Mouse (Mus musculus) stomach, postnatal 0 days (tissue): ENCODE measurements at regions not wholly inside any gene's neighbourhood (a gene's known extent, or its start where the extent isn't known, plus 50 kb on each side); places are given as distances from the start of the nearest gene placed in this dataset.
A peak's percentile ranks its signal among the peaks of the same experiment; 100 is the strongest.

Source experiments
- ATAC-seq: fragments of 200-750 bp; cut with Nextera tagmentation; 2 replicates; pipeline ENCODE4 v1.8.0; 2017; ENCODE audit not compliant: low FRiP score, low TSS enrichment
- DNase-seq: peaks from one replicate; pipeline ENCODE4 v3.0.0-alpha.2; 2016; ENCODE audit warnings: low spot score
- H3K27ac ChIP-seq: fragments of 300-500 bp; sonication (generic); replicated peaks from 2 replicates; pipeline ENCODE4 v1.5.1; 2014; ENCODE audit warnings: mild to moderate bottlenecking, control low read depth
- H3K27me3 ChIP-seq: fragments of 300-500 bp; sonication (generic); 2 replicates; pipeline ENCODE4 v1.6.1; 2014; ENCODE audit warnings: low read length; ENCODE audit not compliant: control insufficient read depth, insufficient read depth
- H3K36me3 ChIP-seq: fragments of 300-500 bp; sonication (generic); 2 replicates; pipeline ENCODE4 v1.6.1; 2014; ENCODE audit warnings: low read length, mixed read lengths; ENCODE audit not compliant: control insufficient read depth, insufficient read depth
- H3K4me1 ChIP-seq: fragments of 300-500 bp; sonication (generic); replicated peaks from 2 replicates; pipeline ENCODE4 v1.6.1; 2014; ENCODE audit warnings: antibody characterized with exemption; ENCODE audit not compliant: control insufficient read depth, insufficient read depth
- H3K4me2 ChIP-seq: fragments of 300-500 bp; sonication (generic); replicated peaks from 2 replicates; pipeline ENCODE4 v1.6.1; 2014; ENCODE audit warnings: low read depth, mild to moderate bottlenecking, control low read depth, moderate library complexity
- H3K4me3 ChIP-seq: fragments of 300-500 bp; sonication (generic); 2 replicates; pipeline ENCODE4 v1.5.1; 2014; ENCODE audit warnings: low read depth, low read length, control low read depth
- H3K9ac ChIP-seq: fragments of 300-500 bp; sonication (generic); 2 replicates; pipeline ENCODE4 v1.6.1; 2014; ENCODE audit warnings: mild to moderate bottlenecking, low read length, control low read depth, mixed read lengths
- H3K9me3 ChIP-seq: fragments of 300-500 bp; sonication (generic); 2 replicates; pipeline ENCODE4 v1.6.1; 2016; ENCODE audit warnings: low read length; ENCODE audit not compliant: control insufficient read depth
- CTCF ChIP-seq: IDR thresholded peaks from 2 replicates; pipeline ENCODE4 v1.5.1; 2016; ENCODE audit warnings: antibody characterized with exemption, low read depth, mild to moderate bottlenecking, moderate library complexity
- EP300 ChIP-seq: optimal IDR thresholded peaks from 2 replicates; pipeline ENCODE3; 2016; ENCODE audit warnings: antibody characterized with exemption
- WGBS: fragments of 180-500 bp; shearing (Covaris S2); extraction: QIAGEN DNeasy Blood & Tissue Kit; methylation state at CpG from one replicate; pipeline ENCODE4 v1.1.7; 2014; 5-methylcytosine and 5-hydroxymethylcytosine counted together

DNA sequence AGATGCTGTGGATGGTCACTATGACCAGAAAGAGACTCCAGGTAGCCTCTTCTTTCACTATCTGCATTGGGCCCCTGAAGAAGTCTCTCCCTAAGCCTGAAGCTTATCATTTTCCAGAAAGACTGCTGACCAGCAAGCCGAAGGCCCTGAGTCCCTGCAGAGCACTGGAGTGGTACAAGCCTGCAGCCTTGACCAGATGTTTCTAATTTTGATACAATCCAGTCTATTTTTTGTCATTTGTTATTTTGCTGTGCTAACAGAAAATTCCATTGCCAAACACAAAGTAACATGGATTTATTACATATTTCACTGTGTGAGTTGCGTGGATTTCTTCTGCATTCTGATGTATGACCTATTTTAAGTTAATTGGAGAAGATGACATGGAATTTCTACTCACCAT, 764.9 kb upstream of the Arrdc4 start:
- Histone ChIP-seq H3K36me3 (no peaks in the 10 kb centered on the region), H3K4me2 (no peak overlapping the region), H3K9me3 (no peaks in the 10 kb centered on the region), H3K9ac (no peak overlapping the region), H3K27ac (no peak overlapping the region), H3K27me3 (no peaks in the 10 kb centered on the region), H3K4me1 (no peaks in the 10 kb centered on the region), H3K4me3 (no peak overlapping the region)
- no peak for ATAC-seq
- no peak for TF ChIP-seq EP300
- TF ChIP-seq CTCF, result no peak
- no peak for DNase-seq
- 56% methylated on average over 2 of the region's 2 CpGs for WGBS

DNA sequence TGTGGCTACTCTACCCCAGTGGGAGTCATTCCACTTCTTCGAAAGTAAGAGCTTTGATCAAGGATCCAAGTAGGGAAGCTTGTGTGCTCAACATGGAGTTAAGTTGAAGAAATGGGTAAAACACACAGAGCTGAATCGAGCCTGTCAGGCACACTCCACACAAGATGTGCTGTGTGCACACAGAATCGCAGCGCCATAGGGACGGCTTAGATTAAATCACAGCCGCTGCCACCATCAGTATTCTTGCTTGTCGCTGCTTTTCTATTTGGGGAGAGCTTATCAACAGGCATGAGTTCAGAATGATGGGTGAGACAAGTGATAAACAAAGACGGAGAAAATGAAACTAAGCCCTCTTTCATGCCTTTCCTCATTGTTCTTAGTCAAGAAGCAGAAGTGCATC, 761.3 kb upstream of the Arrdc4 start:
- 44% methylated on average over 8 of the region's 8 CpGs for WGBS
- Histone ChIP-seq H3K4me2 (no peak overlapping the region), H3K4me1 (no peaks in the 10 kb centered on the region), H3K9me3 (no peaks in the 10 kb centered on the region), H3K4me3 (no peak overlapping the region), H3K9ac (no peak overlapping the region), H3K27ac (no peak overlapping the region), H3K27me3 (no peaks in the 10 kb centered on the region), H3K36me3 (no peaks in the 10 kb centered on the region)
- no peak for ATAC-seq
- TF ChIP-seq CTCF (no peak), EP300 (no peak)
- no peak for DNase-seq

DNA sequence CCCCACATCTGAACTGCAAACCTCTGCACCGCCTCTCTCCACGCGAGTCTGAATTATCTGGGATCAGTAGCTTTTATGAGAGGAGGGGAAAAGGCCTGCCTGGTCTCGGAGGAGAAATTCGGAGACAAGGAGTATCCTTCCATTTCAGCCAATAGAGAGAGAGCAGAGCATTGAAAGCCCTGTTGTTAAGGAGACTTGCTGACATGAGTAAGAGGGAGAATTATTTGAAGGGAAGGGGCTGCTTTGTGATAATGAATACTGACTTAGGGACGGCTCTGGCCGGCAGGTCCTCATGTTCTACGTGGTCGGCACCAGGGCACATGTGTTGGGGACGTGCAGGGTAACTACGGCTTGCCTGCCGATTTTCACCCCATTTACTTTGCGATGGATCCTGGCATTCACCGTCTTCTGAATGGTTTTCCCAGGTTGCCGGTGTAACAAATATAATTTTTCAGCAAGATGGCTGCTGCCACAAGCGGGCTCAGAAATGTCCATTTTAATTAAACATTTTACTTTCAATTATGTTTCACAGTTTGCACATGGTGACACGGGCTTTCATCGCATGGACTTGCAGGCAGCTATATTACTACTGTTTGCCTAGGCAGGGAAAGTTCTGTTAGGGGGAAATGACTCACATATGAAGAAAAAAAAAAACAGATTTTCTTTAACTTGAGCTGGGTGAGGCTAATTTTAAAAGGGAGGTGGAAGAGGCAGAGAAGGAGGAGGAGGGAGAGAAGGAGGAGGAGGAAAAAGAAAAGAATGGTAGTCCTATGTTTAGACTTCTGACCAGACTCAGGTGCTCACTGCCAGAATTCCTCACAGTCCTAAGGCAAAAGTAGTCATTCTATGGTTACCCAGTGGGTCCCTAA, 744.3 kb upstream of the Arrdc4 start:
- Histone ChIP-seq H3K4me1 (no peaks in the 10 kb centered on the region), H3K36me3 (no peaks in the 10 kb centered on the region), H3K27me3 (no peaks in the 10 kb centered on the region), H3K9ac (no peak overlapping the region), H3K9me3 (no peaks in the 10 kb centered on the region), H3K4me2 (no peak overlapping the region; the same call in 1 of the 2 replicates), H3K4me3 (no peak overlapping the region), H3K27ac (no peak overlapping the region)
- no peak for ATAC-seq
- 66% methylated on average over 18 of the region's 18 CpGs for WGBS
- DNase-seq, result no peak
- TF ChIP-seq CTCF (no peak), EP300 (no peak)

DNA sequence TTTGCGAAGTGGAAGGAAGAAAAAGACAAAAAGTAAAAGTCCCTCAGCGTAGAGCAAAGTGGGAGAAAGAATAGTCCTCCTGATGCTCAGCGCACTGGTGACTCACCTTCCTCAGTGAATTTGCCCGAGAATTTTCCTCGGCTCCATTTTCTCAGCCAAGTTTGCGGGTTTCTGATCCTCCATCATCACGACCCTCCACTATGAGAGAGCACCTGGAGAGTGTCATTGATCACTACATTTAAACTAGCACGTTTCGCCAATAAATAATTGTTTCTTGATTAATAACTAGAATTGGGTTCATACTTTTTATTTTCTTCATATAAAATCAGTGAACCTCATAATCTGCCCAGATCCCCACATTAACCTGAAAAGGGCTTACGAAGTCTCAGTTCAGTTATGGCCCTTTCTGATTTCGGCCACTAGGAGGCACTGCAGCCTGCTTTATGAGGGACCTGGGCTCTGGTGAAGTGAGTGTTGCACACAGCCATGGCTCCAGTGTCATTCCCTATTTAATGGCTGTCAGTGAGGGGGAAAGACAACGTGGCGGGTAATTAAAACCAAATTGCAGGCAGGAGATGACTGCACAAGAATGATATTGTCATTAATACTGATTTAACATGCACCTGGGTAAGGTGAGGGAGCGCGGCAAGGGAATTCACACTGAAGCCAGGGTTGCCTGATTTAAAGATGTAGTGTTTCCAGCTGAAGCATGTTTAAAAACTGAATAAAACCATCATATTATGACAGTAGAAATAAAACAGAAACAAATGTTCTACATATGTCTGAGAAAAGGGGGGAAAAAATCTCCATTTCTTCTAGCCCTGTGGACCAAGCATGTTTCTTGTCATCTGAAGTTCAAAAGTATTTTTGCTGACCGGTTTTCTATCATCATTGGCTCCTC, 741.8 kb upstream of the Arrdc4 start:
- 29% methylated on average over 16 of the region's 16 CpGs for WGBS
- Histone ChIP-seq H3K36me3 (no peaks in the 10 kb centered on the region), H3K4me2 (peak overlapping the region; percentile 27), H3K9ac (no peak overlapping the region), H3K9me3 (no peaks in the 10 kb centered on the region), H3K27me3 (no peaks in the 10 kb centered on the region), H3K27ac (no peak overlapping the region), H3K4me1 (no peaks in the 10 kb centered on the region), H3K4me3 (no peak overlapping the region)
- ATAC-seq, result peak; percentile 71; the same call in 1 of the 2 replicates
- TF ChIP-seq EP300 (no peak), CTCF (peak; percentile 97)
- DNase-seq, result peak; percentile 83

DNA sequence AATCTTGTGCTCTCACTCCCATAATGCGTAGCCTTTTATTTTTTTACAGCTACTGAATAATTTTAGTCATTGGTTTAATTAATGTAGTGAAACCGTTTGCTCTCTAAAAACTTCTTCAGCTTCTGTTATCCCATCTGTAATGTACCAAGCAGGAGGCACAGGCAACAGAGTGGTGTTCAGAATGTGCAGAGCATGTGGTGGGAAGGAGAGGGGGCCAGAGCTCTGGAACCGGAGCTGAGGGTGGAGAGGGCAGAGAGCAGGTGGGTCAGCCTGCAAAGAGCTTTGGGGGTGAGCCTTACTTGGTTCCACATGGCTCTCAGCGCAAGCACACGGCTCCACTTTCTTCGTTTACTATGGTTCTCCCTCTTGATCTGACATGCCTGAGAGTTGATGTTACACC, 739.6 kb upstream of the Arrdc4 start:
- no peak overlapping the region for H3K9ac ChIP-seq
- no peak overlapping the region for H3K4me2 ChIP-seq
- TF ChIP-seq CTCF (no peak), EP300 (no peak)
- H3K36me3 ChIP-seq, result no peaks in the 10 kb centered on the region
- WGBS, result 70% methylated on average over 6 of the region's 6 CpGs
- ATAC-seq (no peak), DNase-seq (no peak)
- H3K9me3 ChIP-seq, result no peaks in the 10 kb centered on the region
- no peak overlapping the region for H3K27ac ChIP-seq
- H3K4me3 ChIP-seq, result no peak overlapping the region
- no peaks in the 10 kb centered on the region for H3K4me1 ChIP-seq
- no peaks in the 10 kb centered on the region for H3K27me3 ChIP-seq
